Mouse (Mus musculus) lung, postnatal 25 days (tissue): ENCODE results near the gene Gm10647.
"Not testable (repeated sequence)": the region's sequence is repeated elsewhere in the genome, so short reads cannot be mapped to it uniquely, and the experiment has no call there.

Source experiments
- DNase-seq: peaks from one replicate; pipeline ENCODE4 v3.0.0; 2022; ENCODE audit warnings: low spot score

Gene Gm10647

GRCm38 (mm10) chr9:66796739-66797138 lies at the start of gene Gm10647:
Gm10647 (plus strand) TSS chr9:66797039.
- DNase-seq = no peak

GRCm38 (mm10) chr9:66748390-66748789 lies 48.4 kb upstream of the Gm10647 start:
- DNase-seq = no peak

GRCm38 (mm10) chr9:66752849-66753248 lies 44.0 kb upstream of the Gm10647 start:
- DNase-seq = no peak

- no peak for DNase-seq
Observed at GRCm38 (mm10) chr9:66760991-66761390, 35.8 kb upstream of the Gm10647 start.

- no peak for DNase-seq
Observed at GRCm38 (mm10) chr9:66768721-66769120, 28.1 kb upstream of the Gm10647 start.

- DNase-seq = peak; percentile 22
Observed at GRCm38 (mm10) chr9:66769275-66769674, 27.6 kb upstream of the Gm10647 start.

GRCm38 (mm10) chr9:66770701-66771100 lies 26.1 kb upstream of the Gm10647 start:
- no peak for DNase-seq

- not testable (repeated sequence) for DNase-seq
Observed at GRCm38 (mm10) chr9:66784552-66784951, 12.3 kb upstream of the Gm10647 start.

- DNase-seq = peak; percentile 43
Observed at GRCm38 (mm10) chr9:66787821-66788220, 9.0 kb upstream of the Gm10647 start.

- peak; percentile 6 for DNase-seq
Observed at GRCm38 (mm10) chr9:66794629-66795463, 2.0 kb upstream of the Gm10647 start.

GRCm38 (mm10) chr9:66795464-66796324 lies 1.1 kb upstream of the Gm10647 start, which contains the start of gene Aph1b:
Aph1b (minus strand) TSS chr9:66795490.
- peak; percentile 98 for DNase-seq

GRCm38 (mm10) chr9:66801947-66802346 lies 5.1 kb downstream of the Gm10647 start:
- no peak for DNase-seq

- not testable (repeated sequence) for DNase-seq
Observed at GRCm38 (mm10) chr9:66805951-66806350, 9.1 kb downstream of the Gm10647 start.

GRCm38 (mm10) chr9:66813392-66813791 lies 16.6 kb downstream of the Gm10647 start:
- no peak for DNase-seq

- DNase-seq = no peak
Observed at GRCm38 (mm10) chr9:66820996-66821395, 24.2 kb downstream of the Gm10647 start.

GRCm38 (mm10) chr9:66822255-66822654 lies 25.4 kb downstream of the Gm10647 start:
- not testable (repeated sequence) for DNase-seq

- peak; percentile 55 for DNase-seq
Observed at GRCm38 (mm10) chr9:66825990-66826389, 29.2 kb downstream of the Gm10647 start.

GRCm38 (mm10) chr9:66832366-66832908 lies 35.6 kb downstream of the Gm10647 start:
- DNase-seq = peak; percentile 26

- peak; percentile 21 for DNase-seq
Observed at GRCm38 (mm10) chr9:66833851-66834250, 37.0 kb downstream of the Gm10647 start.

- DNase-seq = peak; percentile 99
Observed at GRCm38 (mm10) chr9:66834318-66835096, 37.7 kb downstream of the Gm10647 start, which contains the start of gene Aph1c. Aph1c (minus strand) TSS chr9:66834726.

GRCm38 (mm10) chr9:66835097-66835480 lies 38.2 kb downstream of the Gm10647 start:
- DNase-seq = no peak

GRCm38 (mm10) chr9:66846822-66847221 lies 50.0 kb downstream of the Gm10647 start:
- DNase-seq = no peak
